Mouse (Mus musculus) heart, adult 2 months (tissue): Measurements from ENCODE around the gene Msi1.
A peak's percentile ranks its signal among the peaks of the same experiment; 100 is the strongest.

Source experiments
- CTCF ChIP-seq: fragments of 200-600 bp; IDR thresholded peaks from 2 replicates; pipeline ENCODE4 v1.8.1; 2022; ENCODE audit warnings: antibody characterized with exemption, mild to moderate bottlenecking, moderate library complexity
- EP300 ChIP-seq: fragments of 200-500 bp; IDR thresholded peaks from 2 replicates; pipeline ENCODE4 v1.6.1; 2011; ENCODE audit warnings: low read depth, low read length, control low read depth; ENCODE audit not compliant: insufficient read depth
- POLR2A ChIP-seq: fragments of 200-500 bp; IDR thresholded peaks from 2 replicates; pipeline ENCODE4 v1.6.1; 2011; ENCODE audit warnings: mild to moderate bottlenecking, low read depth, low read length, control low read depth; ENCODE audit not compliant: insufficient read depth

DNA sequence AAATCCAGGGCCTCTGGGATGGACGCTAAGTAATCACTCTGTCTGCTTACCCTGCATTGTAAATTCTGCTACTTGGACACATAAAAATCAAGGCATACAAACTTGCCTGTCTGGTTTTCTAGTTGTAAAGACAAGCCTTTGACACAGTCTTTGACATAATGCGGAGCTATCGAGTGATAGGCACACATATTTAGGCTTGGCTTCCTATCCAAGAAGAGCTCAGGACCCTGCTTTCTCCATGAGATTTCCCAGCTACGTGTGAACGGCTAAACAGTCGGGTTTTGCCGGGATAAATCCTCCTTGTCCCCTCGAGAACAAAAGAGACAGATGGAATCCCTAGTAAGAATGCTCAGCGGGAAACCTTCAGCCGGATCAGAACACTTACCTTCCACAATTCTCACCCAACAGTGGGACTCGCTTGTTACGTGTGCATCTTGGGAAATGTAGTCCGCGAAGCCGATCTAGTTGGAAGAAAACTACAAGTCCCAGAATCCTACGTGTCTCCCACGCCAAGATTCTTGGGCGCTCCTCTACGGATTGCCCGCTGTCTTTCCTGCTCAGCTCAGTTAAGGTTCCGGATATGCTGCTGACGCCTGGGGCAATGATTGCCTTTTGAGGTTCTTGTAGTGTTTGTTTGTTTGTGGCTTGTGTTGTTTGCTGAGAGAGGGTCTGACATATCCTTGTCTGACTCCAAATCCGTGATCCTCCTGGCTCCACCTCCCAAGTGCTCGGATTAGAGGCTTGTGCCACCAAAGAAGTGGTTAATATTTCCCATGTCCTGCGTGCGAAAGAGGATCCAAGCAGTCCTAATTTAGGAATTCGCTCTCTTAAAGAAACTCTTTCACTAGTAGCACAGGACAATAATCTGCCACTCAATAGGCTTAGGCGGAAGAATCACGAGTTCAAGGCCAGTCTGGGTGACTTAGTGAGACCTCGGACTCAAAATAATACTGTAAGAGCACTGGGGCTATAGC is 54.8 kb downstream of the Msi1 start, which contains the start of gene Sirt4:
- TF ChIP-seq POLR2A: peak; percentile 97
- TF ChIP-seq CTCF: no peak
- TF ChIP-seq EP300: peak; percentile 90; the same call in 1 of the 2 replicates
